Mouse (Mus musculus): ENCODE data around the gene Kif24. TPM values are rescaled to one million over a fixed set of nuclear protein-coding genes. Genes with fewer than 3 reads are reported as not detected.

Gene Kif24
- 0.87 TPM for polyA plus RNA-seq (2017; shearing (Covaris generic))

DNA sequence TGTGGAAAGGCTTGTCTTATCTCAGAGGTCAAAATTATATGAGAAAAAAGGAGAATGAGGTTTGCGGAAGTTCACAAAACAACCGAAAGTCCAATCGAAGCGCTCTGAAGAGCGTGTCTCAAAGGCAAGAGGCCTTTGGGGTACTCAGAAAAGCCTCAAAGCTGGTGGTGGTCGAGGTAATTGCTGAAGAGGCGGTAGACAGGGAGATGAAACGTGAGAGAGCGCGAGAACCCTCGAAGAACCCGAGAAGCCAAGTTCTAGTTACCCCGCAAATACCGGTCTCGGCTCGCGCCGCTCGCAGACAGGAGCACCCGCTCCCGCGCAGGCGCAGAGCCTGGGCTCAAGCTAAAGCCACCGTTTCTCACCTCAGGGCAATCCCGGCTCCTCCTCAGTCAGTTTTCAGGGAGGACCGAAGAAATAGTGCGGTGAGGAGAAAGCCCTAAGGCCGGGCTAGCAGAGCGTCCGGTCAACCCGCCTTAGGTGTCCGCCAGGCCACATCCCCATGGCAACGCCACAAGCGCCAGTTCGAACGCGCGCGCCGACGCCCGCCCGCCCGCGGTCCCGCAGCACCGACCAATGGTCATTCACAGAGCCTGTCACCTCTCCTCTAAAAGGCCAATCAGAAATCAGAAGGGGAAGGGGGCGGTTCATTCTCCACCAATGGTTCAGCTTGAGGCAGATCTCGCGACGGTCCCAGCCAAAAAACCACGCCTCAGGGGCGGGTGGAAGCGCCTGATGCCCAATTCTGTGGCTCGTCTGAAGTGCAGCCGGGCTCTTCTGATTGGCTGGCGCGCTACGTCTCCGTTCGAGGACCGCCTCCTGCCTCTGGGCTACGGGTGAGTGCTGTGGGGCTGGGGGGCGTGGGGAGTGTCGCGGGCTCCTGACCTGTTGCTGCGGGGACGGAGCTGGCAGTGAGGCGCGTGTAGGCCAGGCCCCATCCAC is at the start of gene Kif24, which contains the start of gene Nudt2:
Gene Kif24 (minus strand): TSS at position 543 of the 942 bp plus-strand sequence.
Gene Nudt2 (plus strand): TSS at position 807 of the 942 bp plus-strand sequence.

DNA sequence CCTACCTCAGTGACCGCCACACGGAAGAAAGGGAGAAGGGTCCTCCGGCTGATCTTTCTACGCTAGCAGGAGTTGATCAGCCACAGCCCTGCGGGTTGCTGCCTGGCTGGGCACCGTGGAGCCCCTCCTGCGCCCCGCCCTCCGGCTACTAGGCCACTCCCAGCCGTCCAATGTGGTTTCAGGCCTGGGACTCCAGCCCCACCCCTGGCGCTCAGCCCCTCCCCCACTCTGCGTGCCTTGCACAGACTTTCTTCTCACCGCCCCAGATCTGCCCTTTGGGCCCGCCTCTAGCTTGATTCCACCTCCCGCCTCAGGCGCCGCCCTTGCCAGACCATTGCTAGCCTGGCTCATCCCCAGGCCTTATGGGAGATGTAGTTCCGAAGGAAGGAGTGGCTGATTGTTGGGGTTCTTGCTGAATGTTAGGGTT is 38.3 kb upstream of the Kif24 start, which contains the start of gene AI464131:
Gene AI464131 (minus strand): TSS at position 91 of the 427 bp plus-strand sequence.

DNA sequence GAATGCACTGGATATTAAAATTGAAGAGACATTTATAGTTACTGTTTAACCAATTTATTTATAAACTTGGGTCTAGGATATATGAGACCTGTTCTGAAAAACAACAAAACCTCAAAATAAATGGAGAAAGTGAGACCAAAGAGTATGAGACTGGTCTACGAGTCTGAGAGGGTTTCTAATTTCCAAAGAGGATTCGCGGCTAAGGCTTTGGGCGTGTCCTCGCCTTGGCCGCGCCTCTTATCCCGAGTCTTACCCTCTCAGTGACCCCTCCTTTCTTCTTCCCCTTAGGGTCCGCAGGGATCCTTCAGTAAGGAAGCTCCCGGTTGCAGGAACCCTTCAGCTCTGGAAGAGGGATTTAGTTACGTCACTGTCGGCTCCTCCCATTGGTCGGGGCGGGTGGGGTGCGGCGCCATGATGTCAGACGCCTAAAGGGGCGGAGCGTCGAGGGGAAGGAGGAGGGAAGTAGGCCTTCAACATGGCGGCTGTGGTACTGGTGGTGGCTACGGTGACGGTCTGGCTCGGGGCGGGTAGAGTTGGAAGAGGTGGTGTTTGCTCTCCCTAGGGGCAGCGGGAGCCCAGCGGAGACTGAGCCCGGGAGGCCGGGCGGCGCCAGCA is 116.0 kb downstream of the Kif24 start, which contains the start of gene Ubap1:
Gene Ubap1 (plus strand): TSS at position 413 of the 615 bp plus-strand sequence.

Other genes starting within 250 kb of the Kif24 start
- gene Ubap2, start 189.7 kb downstream of the Kif24 start, polyA plus RNA-seq (2017; shearing (Covaris generic)) = 58.7 TPM
- 59.5 TPM for gene Dcaf12, start 150.0 kb downstream of the Kif24 start, polyA plus RNA-seq (2017; shearing (Covaris generic))
- 98.3 TPM for gene Ubap1, start 115.9 kb downstream of the Kif24 start, polyA plus RNA-seq (2017; shearing (Covaris generic))
- 10.3 TPM for gene Nudt2, start 264 bp upstream of the Kif24 start, polyA plus RNA-seq (2017; shearing (Covaris generic))
- gene AI464131, start 38.2 kb upstream of the Kif24 start, polyA plus RNA-seq (2017; shearing (Covaris generic)) = not detected
- not detected for gene 1110017D15Rik, start 52.4 kb upstream of the Kif24 start, polyA plus RNA-seq (2017; shearing (Covaris generic))
- gene Fam219a, start 104.7 kb upstream of the Kif24 start, polyA plus RNA-seq (2017; shearing (Covaris generic)) = 6.4 TPM
- not detected for gene Dnaic1, start 104.9 kb upstream of the Kif24 start, polyA plus RNA-seq (2017; shearing (Covaris generic))
- not detected for gene Enho, start 175.4 kb upstream of the Kif24 start, polyA plus RNA-seq (2017; shearing (Covaris generic))
- not detected for gene Cntfr, start 232.2 kb upstream of the Kif24 start, polyA plus RNA-seq (2017; shearing (Covaris generic))
- 6.8 TPM for gene Il11ra1, start 235.1 kb upstream of the Kif24 start, polyA plus RNA-seq (2017; shearing (Covaris generic))
- 22.5 TPM for gene Rpp25l, start 248.6 kb upstream of the Kif24 start, polyA plus RNA-seq (2017; shearing (Covaris generic))

All from effector memory CD4-positive, alpha-beta T cell, adult 5 months (primary cell).